Mouse (Mus musculus): Measurements from ENCODE around the gene Col8a1. TPM values are rescaled to one million over a fixed set of nuclear protein-coding genes. Genes with fewer than 3 reads are reported as not detected.
A peak's percentile ranks its signal among the peaks of the same experiment; 100 is the strongest.

Col8a1 gene
- polyA plus RNA-seq (2012; fragmentation: generic; extraction: Trizol): 5.2 TPM
- long read RNA-seq, experiment 1, full-length matches to known transcripts: 13 of 23 reads
- long read RNA-seq, experiment 1, partial matches to known transcripts: 2 of 23 reads
- long read RNA-seq, experiment 1, other reads (novel, unspliced or antisense): 8 of 23 reads
- long read RNA-seq, experiment 2, full-length matches to known transcripts: 81 of 95 reads
- long read RNA-seq, experiment 2, partial matches to known transcripts: 7 of 95 reads
- long read RNA-seq, experiment 2, other reads (novel, unspliced or antisense): 7 of 95 reads

- no peaks in the 10 kb centered on the region for H3K36me3 ChIP-seq (ENCODE audit: control insufficient read depth, insufficient read depth)
- TF ChIP-seq CEBPB (IDR thresholded peaks at IDR 0.05; ENCODE audit: low read depth): no peak
- TF ChIP-seq MYOG (IDR thresholded peaks at IDR 0.05; ENCODE audit: control insufficient read depth, extremely low read depth, insufficient read length): no peak
- TF ChIP-seq MYOD1 (IDR thresholded peaks at IDR 0.05; ENCODE audit: control insufficient read depth, insufficient read length, low read depth): no peak
- no peak for TF ChIP-seq MAX (IDR thresholded peaks at IDR 0.05)
- TF ChIP-seq USF1 (IDR thresholded peaks at IDR 0.05; ENCODE audit: low read depth): no peak
- no peak for TF ChIP-seq CTCF (IDR thresholded peaks at IDR 0.05; ENCODE audit: control insufficient read depth, insufficient read depth, insufficient read length)
- TF ChIP-seq FOSL1 (IDR thresholded peaks at IDR 0.05; ENCODE audit: insufficient read depth, low read length, poor library complexity, severe bottlenecking): no peak
- H3K79me2 ChIP-seq (ENCODE audit: control insufficient read depth, insufficient read depth): peaks cover 41% of the 10 kb centered on the region
- H3K27me3 ChIP-seq (ENCODE audit: control insufficient read depth, insufficient read depth, insufficient read length): no peaks in the 10 kb centered on the region
- peak within 1 kb of the TSS; percentile 65 for H3ac ChIP-seq (ENCODE audit: control insufficient read depth, insufficient read length, low read depth)
- H3K4me3 ChIP-seq (ENCODE audit: insufficient read depth, poor library complexity, severe bottlenecking): peak within 1 kb of the TSS; percentile 40
- H3K79me3 ChIP-seq (ENCODE audit: low read depth): peaks cover 9% of the 10 kb centered on the region
Measured at GRCm38 (mm10) chr16:57754526-57755125, at the start of gene Col8a1. Col8a1 (minus strand) TSS chr16:57754737.

- TF ChIP-seq MYOD1 (IDR thresholded peaks at IDR 0.05; ENCODE audit: control insufficient read depth, insufficient read length, low read depth): no peak
- TF ChIP-seq CTCF (IDR thresholded peaks at IDR 0.05; ENCODE audit: control insufficient read depth, insufficient read depth, insufficient read length): no peak
- TF ChIP-seq USF1 (IDR thresholded peaks at IDR 0.05; ENCODE audit: low read depth): no peak
- no peak for TF ChIP-seq FOSL1 (IDR thresholded peaks at IDR 0.05; ENCODE audit: insufficient read depth, low read length, poor library complexity, severe bottlenecking)
- TF ChIP-seq MYOG (IDR thresholded peaks at IDR 0.05; ENCODE audit: control insufficient read depth, extremely low read depth, insufficient read length): no peak
- no peak for TF ChIP-seq MAX (IDR thresholded peaks at IDR 0.05)
- no peak overlapping the region for H3ac ChIP-seq (ENCODE audit: control insufficient read depth, insufficient read length, low read depth)
- no peaks in the 10 kb centered on the region for H3K79me2 ChIP-seq (ENCODE audit: control insufficient read depth, insufficient read depth)
- no peaks in the 10 kb centered on the region for H3K27me3 ChIP-seq (ENCODE audit: control insufficient read depth, insufficient read depth, insufficient read length)
- H3K36me3 ChIP-seq (ENCODE audit: control insufficient read depth, insufficient read depth): no peaks in the 10 kb centered on the region
- no peak overlapping the region for H3K4me3 ChIP-seq (ENCODE audit: insufficient read depth, poor library complexity, severe bottlenecking)
- H3K79me3 ChIP-seq (ENCODE audit: low read depth): no peaks in the 10 kb centered on the region
Measured at GRCm38 (mm10) chr16:57801886-57802285, 47.3 kb upstream of the Col8a1 start.

DNA sequence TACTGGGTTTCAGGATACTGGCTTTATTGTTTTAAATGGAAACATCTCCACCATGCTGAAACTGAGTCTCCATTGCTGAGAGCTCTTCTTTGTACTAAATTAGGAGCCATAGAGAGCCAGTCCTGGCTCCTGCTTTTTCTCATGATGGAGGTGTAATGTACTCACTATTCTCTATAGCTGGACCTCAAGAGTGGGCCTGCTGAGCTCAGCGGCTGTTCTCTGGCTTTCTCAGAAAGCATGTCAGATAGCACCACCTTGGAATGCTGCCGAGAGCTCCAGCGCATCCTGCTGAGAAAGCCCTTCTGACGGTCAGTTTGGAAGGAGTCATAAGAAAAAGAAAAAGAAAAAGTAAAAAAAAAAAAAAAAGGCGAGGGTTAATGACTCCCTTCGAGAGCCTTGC lies 41.8 kb upstream of the Col8a1 start:
- Histone ChIP-seq H3K79me3 (ENCODE audit: low read depth) (no peaks in the 10 kb centered on the region), H3K79me2 (ENCODE audit: control insufficient read depth, insufficient read depth) (no peaks in the 10 kb centered on the region), H3ac (ENCODE audit: control insufficient read depth, insufficient read length, low read depth) (no peak overlapping the region), H3K36me3 (ENCODE audit: control insufficient read depth, insufficient read depth) (no peaks in the 10 kb centered on the region), H3K4me3 (ENCODE audit: insufficient read depth, poor library complexity, severe bottlenecking) (no peak overlapping the region), H3K27me3 (ENCODE audit: control insufficient read depth, insufficient read depth, insufficient read length) (no peaks in the 10 kb centered on the region)
- TF ChIP-seq MYOG (IDR thresholded peaks at IDR 0.05; ENCODE audit: control insufficient read depth, extremely low read depth, insufficient read length) (no peak), USF1 (IDR thresholded peaks at IDR 0.05; ENCODE audit: low read depth) (no peak), CEBPB (IDR thresholded peaks at IDR 0.05; ENCODE audit: low read depth) (no peak), CTCF (IDR thresholded peaks at IDR 0.05; ENCODE audit: control insufficient read depth, insufficient read depth, insufficient read length) (no peak), FOSL1 (IDR thresholded peaks at IDR 0.05; ENCODE audit: insufficient read depth, low read length, poor library complexity, severe bottlenecking) (no peak), MAX (IDR thresholded peaks at IDR 0.05) (no peak), MYOD1 (IDR thresholded peaks at IDR 0.05; ENCODE audit: control insufficient read depth, insufficient read length, low read depth) (no peak)

DNA sequence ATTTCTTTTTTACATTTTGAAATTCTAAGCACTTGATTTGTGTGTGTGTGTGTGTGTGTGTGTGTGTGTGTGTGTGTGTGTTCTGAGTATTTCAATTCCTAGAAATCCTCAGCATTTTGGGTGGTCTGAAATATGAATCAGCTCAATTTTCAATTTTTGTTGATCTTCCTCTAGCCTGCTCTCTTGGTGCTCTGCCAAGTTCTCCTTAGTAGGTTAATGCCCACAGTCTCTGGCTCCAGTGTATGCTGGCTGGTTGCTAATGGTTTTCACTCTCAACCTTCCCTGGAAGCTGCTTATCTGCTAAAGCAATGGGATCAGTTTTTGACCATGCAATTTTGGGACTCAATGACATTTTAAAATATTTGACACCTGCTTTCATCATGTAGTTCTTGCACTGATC lies 24.5 kb upstream of the Col8a1 start:
- no peaks in the 10 kb centered on the region for H3K36me3 ChIP-seq (ENCODE audit: control insufficient read depth, insufficient read depth)

GRCm38 (mm10) chr16:57765615-57766014 lies 11.1 kb upstream of the Col8a1 start:
- Histone ChIP-seq H3ac (ENCODE audit: control insufficient read depth, insufficient read length, low read depth) (no peak overlapping the region), H3K79me2 (ENCODE audit: control insufficient read depth, insufficient read depth) (no peaks in the 10 kb centered on the region), H3K4me3 (ENCODE audit: insufficient read depth, poor library complexity, severe bottlenecking) (no peak overlapping the region), H3K27me3 (ENCODE audit: control insufficient read depth, insufficient read depth, insufficient read length) (no peaks in the 10 kb centered on the region), H3K79me3 (ENCODE audit: low read depth) (no peaks in the 10 kb centered on the region), H3K36me3 (ENCODE audit: control insufficient read depth, insufficient read depth) (no peaks in the 10 kb centered on the region)
- no peak for TF ChIP-seq CTCF (IDR thresholded peaks at IDR 0.05; ENCODE audit: control insufficient read depth, insufficient read depth, insufficient read length)
- no peak for TF ChIP-seq MYOD1 (IDR thresholded peaks at IDR 0.05; ENCODE audit: control insufficient read depth, insufficient read length, low read depth)
- no peak for TF ChIP-seq CEBPB (IDR thresholded peaks at IDR 0.05; ENCODE audit: low read depth)
- no peak for TF ChIP-seq MAX (IDR thresholded peaks at IDR 0.05)
- TF ChIP-seq USF1 (IDR thresholded peaks at IDR 0.05; ENCODE audit: low read depth): no peak
- no peak for TF ChIP-seq MYOG (IDR thresholded peaks at IDR 0.05; ENCODE audit: control insufficient read depth, extremely low read depth, insufficient read length)
- no peak for TF ChIP-seq FOSL1 (IDR thresholded peaks at IDR 0.05; ENCODE audit: insufficient read depth, low read length, poor library complexity, severe bottlenecking)

More for the DNA sequence above, 24.5 kb upstream of the Col8a1 start:
- H3K4me3 ChIP-seq (ENCODE audit: insufficient read depth, poor library complexity, severe bottlenecking): no peak overlapping the region
- no peaks in the 10 kb centered on the region for H3K79me2 ChIP-seq (ENCODE audit: control insufficient read depth, insufficient read depth)
- TF ChIP-seq MYOD1 (IDR thresholded peaks at IDR 0.05; ENCODE audit: control insufficient read depth, insufficient read length, low read depth) (no peak), CEBPB (IDR thresholded peaks at IDR 0.05; ENCODE audit: low read depth) (no peak), MAX (IDR thresholded peaks at IDR 0.05) (no peak), CTCF (IDR thresholded peaks at IDR 0.05; ENCODE audit: control insufficient read depth, insufficient read depth, insufficient read length) (no peak), MYOG (IDR thresholded peaks at IDR 0.05; ENCODE audit: control insufficient read depth, extremely low read depth, insufficient read length) (no peak), USF1 (IDR thresholded peaks at IDR 0.05; ENCODE audit: low read depth) (no peak), FOSL1 (IDR thresholded peaks at IDR 0.05; ENCODE audit: insufficient read depth, low read length, poor library complexity, severe bottlenecking) (no peak)
- no peak overlapping the region for H3ac ChIP-seq (ENCODE audit: control insufficient read depth, insufficient read length, low read depth)
- no peaks in the 10 kb centered on the region for H3K27me3 ChIP-seq (ENCODE audit: control insufficient read depth, insufficient read depth, insufficient read length)
- H3K79me3 ChIP-seq (ENCODE audit: low read depth): no peaks in the 10 kb centered on the region
